Mouse (Mus musculus): ENCODE results near the gene Abhd12b. TPM values are rescaled to one million over a fixed set of nuclear protein-coding genes. Genes with fewer than 3 reads are reported as not detected.

Abhd12b gene
- polyA plus RNA-seq (2021): not detected

GRCm38 (mm10) chr12:70153842-70154241 lies at the start of gene Abhd12b:
TSS of gene Abhd12b (plus strand) at chr12:70154142.
- POLR2A ChIA-PET: no interaction called here
- CTCF ChIA-PET: no interaction called here
- ATAC-seq (no peak), DNase-seq (ENCODE audit: low read depth, low spot score) (no peak)
- H3K27me3 ChIP-seq: no peaks in the 10 kb centered on the region
- in situ Hi-C loops (cut with MboI; ENCODE audit: low pct_unique_long_range_greater_than_20kb): no loop called here
- no peak for TF ChIP-seq CTCF (IDR thresholded peaks at IDR 0.05)

GRCm38 (mm10) chr12:70104199-70104598 lies 49.7 kb upstream of the Abhd12b start:
- no peak for ATAC-seq
- POLR2A ChIA-PET: interaction anchor here (1.1 kb wide), 1 partner anchor 35 kb away, joined by 5 read pairs; no protein-coding TSS in a partner anchor
- in situ Hi-C loops (cut with MboI; ENCODE audit: low pct_unique_long_range_greater_than_20kb): no loop called here
- CTCF ChIA-PET: no interaction called here
- H3K27me3 ChIP-seq: no peaks in the 10 kb centered on the region
- TF ChIP-seq CTCF (IDR thresholded peaks at IDR 0.05): no peak
- DNase-seq (ENCODE audit: low read depth, low spot score): no peak

DNA sequence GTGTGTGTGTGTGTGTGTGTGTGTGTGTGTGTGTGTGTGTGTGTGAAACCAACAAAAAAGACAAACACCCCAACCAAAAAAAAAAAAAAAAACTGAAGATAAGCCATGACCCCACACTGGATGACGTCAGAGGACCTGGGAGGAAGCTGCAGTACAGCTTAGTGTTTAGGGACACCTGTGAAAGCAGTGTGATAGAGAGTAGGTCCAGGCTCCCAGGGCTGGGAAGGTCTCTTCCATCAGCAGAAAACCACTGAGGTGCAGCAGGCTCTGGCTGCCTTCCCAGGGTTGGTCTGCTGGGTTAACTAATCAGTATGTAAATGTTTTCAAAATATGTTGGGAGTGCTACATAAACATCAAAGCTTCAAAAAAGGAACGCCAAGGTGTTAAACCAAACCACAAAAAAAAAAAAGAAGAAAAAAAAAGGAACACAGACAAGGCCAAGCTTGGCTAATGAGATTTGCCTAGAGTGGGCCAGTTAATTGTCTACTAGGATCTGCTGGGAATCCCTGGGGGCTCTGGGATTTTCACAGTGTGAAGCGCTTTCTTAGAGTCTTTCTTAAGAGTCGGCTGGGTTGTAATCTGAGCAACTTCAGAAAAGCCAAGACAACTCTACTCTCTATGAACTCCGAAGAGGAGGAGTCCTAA lies 49.0 kb upstream of the Abhd12b start:
- TF ChIP-seq CTCF (IDR thresholded peaks at IDR 0.05): no peak
- no peaks in the 10 kb centered on the region for H3K27me3 ChIP-seq
- in situ Hi-C loops (cut with MboI; ENCODE audit: low pct_unique_long_range_greater_than_20kb): no loop called here
- DNase-seq (ENCODE audit: low read depth, low spot score) (peak; percentile 83), ATAC-seq (peak; percentile 79)
- POLR2A ChIA-PET: interaction anchor here (0.6 to 1.1 kb wide), 5 partner anchors 20 to 36 kb away, joined by 3 to 5 read pairs (median 3); no protein-coding TSS in a partner anchor
- CTCF ChIA-PET: interaction anchor here (0.7 to 1.5 kb wide), 2 partner anchors 26 to 43 kb away, joined by 3 to 5 read pairs; no protein-coding TSS in a partner anchor

- ChIA-PET POLR2A (no interaction called here), CTCF (interaction anchor here (1.5 kb wide), 1 partner anchor 25 kb away, joined by 5 read pairs; no protein-coding TSS in a partner anchor)
- no peak for TF ChIP-seq CTCF (IDR thresholded peaks at IDR 0.05)
- ATAC-seq (no peak), DNase-seq (ENCODE audit: low read depth, low spot score) (no peak)
- in situ Hi-C loops (cut with MboI; ENCODE audit: low pct_unique_long_range_greater_than_20kb): no loop called here
- H3K27me3 ChIP-seq: no peaks in the 10 kb centered on the region
Measured at GRCm38 (mm10) chr12:70105885-70106284, 48.1 kb upstream of the Abhd12b start.

- ATAC-seq (no peak), DNase-seq (ENCODE audit: low read depth, low spot score) (no peak)
- TF ChIP-seq CTCF (IDR thresholded peaks at IDR 0.05): no peak
- H3K27me3 ChIP-seq: no peaks in the 10 kb centered on the region
- in situ Hi-C loops (cut with MboI; ENCODE audit: low pct_unique_long_range_greater_than_20kb): no loop called here
- ChIA-PET POLR2A (no interaction called here), CTCF (no interaction called here)
Measured at GRCm38 (mm10) chr12:70106508-70106907, 47.4 kb upstream of the Abhd12b start.

- H3K27me3 ChIP-seq: no peaks in the 10 kb centered on the region
- in situ Hi-C loops (cut with MboI; ENCODE audit: low pct_unique_long_range_greater_than_20kb): no loop called here
- no peak for ATAC-seq
- POLR2A ChIA-PET: no interaction called here
- TF ChIP-seq CTCF (IDR thresholded peaks at IDR 0.05): no peak
- CTCF ChIA-PET: interaction anchor here (1.1 kb wide), 1 partner anchor 15 kb away, joined by 3 read pairs; no protein-coding TSS in a partner anchor
- DNase-seq (ENCODE audit: low read depth, low spot score): no peak
Measured at GRCm38 (mm10) chr12:70108104-70108503, 45.8 kb upstream of the Abhd12b start.

DNA sequence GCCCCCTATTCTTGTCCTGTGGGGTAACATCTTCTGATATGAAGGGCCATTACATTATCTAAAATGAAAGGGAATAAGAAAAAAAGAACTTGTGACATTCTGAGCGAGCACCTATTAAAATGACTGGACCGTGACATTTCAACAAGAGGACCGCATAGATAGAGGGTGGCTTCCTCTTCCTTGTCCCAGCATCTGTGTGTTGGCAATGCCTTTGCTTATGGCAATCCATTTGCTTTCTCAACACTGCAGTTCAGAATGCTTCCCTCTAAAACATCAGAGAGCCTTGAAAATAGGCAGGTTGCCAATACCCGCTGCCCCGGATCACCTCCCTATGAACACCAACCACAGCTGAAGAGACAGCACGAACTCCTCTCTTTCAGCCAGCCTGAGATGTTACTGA lies 44.0 kb upstream of the Abhd12b start:
- DNase-seq (ENCODE audit: low read depth, low spot score): no peak
- no peak for ATAC-seq
- CTCF ChIA-PET: interaction anchor here (1.3 kb wide), 1 partner anchor 43 kb away, joined by 3 read pairs; no protein-coding TSS in a partner anchor
- POLR2A ChIA-PET: no interaction called here
- no peaks in the 10 kb centered on the region for H3K27me3 ChIP-seq
- in situ Hi-C loops (cut with MboI; ENCODE audit: low pct_unique_long_range_greater_than_20kb): no loop called here
- TF ChIP-seq CTCF (IDR thresholded peaks at IDR 0.05): no peak

GRCm38 (mm10) chr12:70110375-70111116 lies 43.4 kb upstream of the Abhd12b start:
- no peaks in the 10 kb centered on the region for H3K27me3 ChIP-seq
- ATAC-seq (no peak), DNase-seq (ENCODE audit: low read depth, low spot score) (no peak)
- CTCF ChIA-PET: interaction anchor here (1.3 kb wide), 1 partner anchor 44 kb away, joined by 3 read pairs; no protein-coding TSS in a partner anchor
- in situ Hi-C loops (cut with MboI; ENCODE audit: low pct_unique_long_range_greater_than_20kb): no loop called here
- TF ChIP-seq CTCF (IDR thresholded peaks at IDR 0.05): no peak
- POLR2A ChIA-PET: no interaction called here

DNA sequence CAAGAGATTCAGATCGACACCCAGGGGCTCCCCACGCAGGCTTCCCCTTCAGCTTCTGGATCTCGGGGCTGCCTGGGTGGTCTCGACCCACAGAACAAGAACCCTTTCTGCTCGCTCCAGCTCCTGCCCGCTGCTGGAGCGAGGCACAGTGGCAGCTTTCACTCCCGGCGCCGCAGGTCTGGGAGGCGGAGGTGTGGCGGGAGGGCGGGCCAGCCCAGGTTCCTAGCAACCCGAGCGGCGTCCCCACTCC lies 42.9 kb upstream of the Abhd12b start:
- CTCF ChIA-PET: interaction anchor here (1.3 kb wide), 1 partner anchor 45 kb away, joined by 3 read pairs; no protein-coding TSS in a partner anchor
- TF ChIP-seq CTCF (IDR thresholded peaks at IDR 0.05): no peak
- no peaks in the 10 kb centered on the region for H3K27me3 ChIP-seq
- ATAC-seq (peak; percentile 57), DNase-seq (ENCODE audit: low read depth, low spot score) (no peak)
- in situ Hi-C loops (cut with MboI; ENCODE audit: low pct_unique_long_range_greater_than_20kb): no loop called here
- POLR2A ChIA-PET: no interaction called here

- POLR2A ChIA-PET: interaction anchor here (0.9 to 1.3 kb wide), 2 partner anchors 11 to 126 kb away, joined by 3 to 4 read pairs; no protein-coding TSS in a partner anchor
- in situ Hi-C loops (cut with MboI; ENCODE audit: low pct_unique_long_range_greater_than_20kb): no loop called here
- no peaks in the 10 kb centered on the region for H3K27me3 ChIP-seq
- CTCF ChIA-PET: interaction anchor here (1.3 kb wide), 1 partner anchor 45 kb away, joined by 3 read pairs; no protein-coding TSS in a partner anchor
- TF ChIP-seq CTCF (IDR thresholded peaks at IDR 0.05): no peak
- ATAC-seq (peak; percentile 84), DNase-seq (ENCODE audit: low read depth, low spot score) (no peak)
Measured at GRCm38 (mm10) chr12:70111367-70112089, 42.4 kb upstream of the Abhd12b start.

DNA sequence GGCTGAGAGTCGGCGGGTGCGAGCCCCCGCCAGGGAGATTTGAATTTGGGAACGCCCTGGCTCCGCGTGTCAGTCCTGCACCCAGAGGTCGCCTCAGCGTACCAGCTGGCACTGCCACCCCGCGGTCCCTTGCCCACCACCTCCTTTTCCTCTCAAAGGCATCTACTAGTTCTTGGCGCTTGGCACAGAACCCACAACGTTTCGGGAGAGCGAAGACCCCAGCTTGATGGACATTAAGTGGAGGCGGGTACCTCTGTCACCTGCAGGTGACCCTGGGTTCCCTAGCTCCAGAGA lies 41.9 kb upstream of the Abhd12b start:
- ATAC-seq (no peak), DNase-seq (ENCODE audit: low read depth, low spot score) (no peak)
- in situ Hi-C loops (cut with MboI; ENCODE audit: low pct_unique_long_range_greater_than_20kb): no loop called here
- H3K27me3 ChIP-seq: no peaks in the 10 kb centered on the region
- ChIA-PET POLR2A (interaction anchor here (0.9 to 1.3 kb wide), 2 partner anchors 11 to 127 kb away, joined by 3 to 4 read pairs; no protein-coding TSS in a partner anchor), CTCF (no interaction called here)
- TF ChIP-seq CTCF (IDR thresholded peaks at IDR 0.05): no peak

All from Patski (cell line).